Mouse (Mus musculus) kidney, embryonic 14.5 days (tissue): ENCODE data around the gene Map7. TPM values are rescaled to one million over a fixed set of nuclear protein-coding genes. Genes with fewer than 3 reads are reported as not detected.

Source experiments
- ATAC-seq: fragments of 200-750 bp; cut with Nextera tagmentation; 2 replicates; pipeline ENCODE4 v1.8.0; 2017; ENCODE audit warnings: moderate number of reproducible peaks, mild to moderate bottlenecking, moderate TSS enrichment, moderate library complexity; ENCODE audit not compliant: low FRiP score, low TSS enrichment
- H3K27ac ChIP-seq: fragments of 300-500 bp; sonication (generic); 2 replicates; pipeline ENCODE4 v1.5.1; 2014; ENCODE audit warnings: low read depth, mild to moderate bottlenecking, low read length, moderate library complexity, mixed read lengths
- H3K27me3 ChIP-seq: fragments of 300-500 bp; sonication (generic); 2 replicates; pipeline ENCODE4 v1.6.1; 2014; ENCODE audit warnings: mild to moderate bottlenecking, low read length; ENCODE audit not compliant: control insufficient read depth, insufficient read depth
- H3K36me3 ChIP-seq: fragments of 300-500 bp; sonication (generic); 2 replicates; pipeline ENCODE4 v1.6.1; 2014; ENCODE audit warnings: low read length, mixed read lengths; ENCODE audit not compliant: control insufficient read depth, insufficient read depth
- H3K4me1 ChIP-seq: fragments of 300-500 bp; sonication (generic); 2 replicates; pipeline ENCODE4 v1.6.1; 2014; ENCODE audit warnings: low read length, mixed read lengths; ENCODE audit not compliant: control insufficient read depth, insufficient read depth
- H3K4me2 ChIP-seq: fragments of 300-500 bp; sonication (generic); replicated peaks from 2 replicates; pipeline ENCODE4 v1.6.1; 2014; ENCODE audit warnings: low read depth, mild to moderate bottlenecking, low read length
- H3K4me3 ChIP-seq: fragments of 300-500 bp; sonication (generic); 2 replicates; pipeline ENCODE4 v1.5.1; 2014; ENCODE audit warnings: mild to moderate bottlenecking, low read length
- H3K9ac ChIP-seq: fragments of 300-500 bp; sonication (generic); 2 replicates; pipeline ENCODE4 v1.6.1; 2014; ENCODE audit warnings: low read depth, mild to moderate bottlenecking, low read length, moderate library complexity
- H3K9me3 ChIP-seq: fragments of 300-500 bp; sonication (generic); 2 replicates; pipeline ENCODE4 v1.6.1; 2016; ENCODE audit warnings: low read length; ENCODE audit not compliant: control insufficient read depth
- WGBS: fragments of 180-500 bp; shearing (Covaris S2); extraction: QIAGEN DNeasy Blood & Tissue Kit; methylation state at CpG from one replicate; pipeline ENCODE4 v1.1.7; 2014; 5-methylcytosine and 5-hydroxymethylcytosine counted together
- polyA plus RNA-seq: library from polyadenylated mRNA; unstranded; fragments of >200 nt; fragmentation: Nextera tagmentation; extraction: Ambion mirVana; gene quantifications from 2 replicates; pipeline ENCODE4 v1.2.1, GENCODE M21; 2014

Map7 gene
- polyA plus RNA-seq, 1 experiment from 2014 or later = 19.6 TPM

DNA sequence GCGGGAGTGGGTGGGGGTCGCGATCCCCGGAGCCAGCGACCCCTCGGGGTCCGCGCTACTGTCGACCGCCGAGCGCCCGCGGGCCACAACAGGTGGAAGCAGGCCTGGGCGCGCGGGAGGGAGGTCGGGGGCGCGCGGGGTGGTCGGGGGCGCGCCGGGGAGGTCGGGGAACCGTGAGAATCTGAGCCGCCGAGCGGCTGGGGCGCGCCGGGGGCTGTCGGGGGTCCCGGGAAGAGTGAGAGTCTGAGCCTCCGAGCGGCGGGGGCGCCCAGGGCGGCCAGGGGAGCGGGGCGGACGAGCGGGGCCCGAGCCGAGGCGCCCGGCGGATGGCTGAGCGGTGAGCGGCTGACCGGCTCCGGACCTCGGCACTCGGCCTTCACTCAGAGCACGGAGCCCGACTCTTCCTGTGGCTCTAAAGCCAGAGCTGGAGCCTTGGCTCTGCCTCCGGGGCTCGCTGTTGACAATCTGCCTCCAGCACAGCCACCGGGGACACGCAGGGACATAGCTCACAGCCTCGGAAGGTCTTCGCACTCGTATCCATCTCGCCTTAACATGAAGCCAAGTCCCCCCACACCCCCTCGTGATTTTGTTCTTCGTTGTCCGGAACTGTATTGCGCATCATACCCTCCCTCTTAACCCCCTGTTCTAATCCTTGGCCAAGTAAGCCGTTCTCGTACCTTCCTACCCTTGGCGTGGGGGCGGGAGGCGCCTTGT, 1.0 kb downstream of the Map7 start:
- Histone ChIP-seq H3K4me1 (0 out of 2 replicates have a peak, but pooled peaks cover 3% of the 10 kb centered on the region), H3K36me3 (no peaks in the 10 kb centered on the region), H3K9me3 (no peaks in the 10 kb centered on the region), H3K27me3 (peaks cover 25% of the 10 kb centered on the region), H3K9ac (peak overlapping the region; percentile 81), H3K4me2 (peak overlapping the region; percentile 96), H3K4me3 (peak overlapping the region; percentile 82), H3K27ac (peak overlapping the region; percentile 51; the same call in 1 of the 2 replicates)
- WGBS = 1% methylated on average over 64 of the region's 74 CpGs
- ATAC-seq = peak; percentile 77

DNA sequence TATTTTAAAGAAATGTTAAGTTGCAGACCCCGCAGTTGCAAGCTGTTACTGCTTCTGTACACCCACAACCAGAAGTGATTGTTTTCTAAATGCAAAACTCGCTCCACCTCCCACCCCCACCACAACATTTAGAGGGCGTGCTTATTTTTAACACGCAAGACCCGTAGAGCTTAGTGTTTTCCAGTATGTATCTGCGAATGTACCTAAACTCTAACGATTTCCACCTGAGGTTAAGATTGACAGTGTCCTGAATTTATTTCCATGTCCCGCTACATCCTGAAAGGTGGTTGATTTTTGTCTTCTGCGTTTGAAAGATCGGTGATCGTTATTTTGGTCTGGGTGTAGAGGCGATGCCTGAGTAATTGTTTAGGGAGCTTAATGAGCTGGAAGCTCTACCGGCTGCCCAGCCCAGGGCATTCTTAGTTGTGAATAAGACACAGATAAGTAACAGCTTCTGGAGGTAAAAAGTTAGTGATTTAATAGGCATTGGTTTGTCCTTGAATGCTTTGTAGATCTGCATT, 1.6 kb downstream of the Map7 start:
- peak overlapping the region; percentile 82 for H3K4me3 ChIP-seq
- H3K27ac ChIP-seq = no peak overlapping the region
- WGBS = 3% methylated on average over 13 of the region's 13 CpGs
- H3K9me3 ChIP-seq = no peaks in the 10 kb centered on the region
- peak overlapping the region; percentile 81 for H3K9ac ChIP-seq
- 0 out of 2 replicates have a peak, but pooled peaks cover 3% of the 10 kb centered on the region for H3K4me1 ChIP-seq
- H3K36me3 ChIP-seq = no peaks in the 10 kb centered on the region
- peaks cover 25% of the 10 kb centered on the region for H3K27me3 ChIP-seq
- ATAC-seq = no peak
- H3K4me2 ChIP-seq = peak overlapping the region; percentile 96

- no peak overlapping the region for H3K4me2 ChIP-seq
- H3K4me1 ChIP-seq = 0 out of 2 replicates have a peak, but pooled peaks cover 3% of the 10 kb centered on the region
- H3K36me3 ChIP-seq = no peaks in the 10 kb centered on the region
- 83% methylated on average over 1 of the region's 1 CpGs for WGBS
- H3K9ac ChIP-seq = no peak overlapping the region
- H3K27me3 ChIP-seq = peaks cover 20% of the 10 kb centered on the region
- no peaks in the 10 kb centered on the region for H3K9me3 ChIP-seq
- H3K4me3 ChIP-seq = no peak overlapping the region
- no peak overlapping the region for H3K27ac ChIP-seq
- no peak for ATAC-seq
Observed at GRCm38 (mm10) chr10:20152131-20152530, 3.9 kb downstream of the Map7 start.

DNA sequence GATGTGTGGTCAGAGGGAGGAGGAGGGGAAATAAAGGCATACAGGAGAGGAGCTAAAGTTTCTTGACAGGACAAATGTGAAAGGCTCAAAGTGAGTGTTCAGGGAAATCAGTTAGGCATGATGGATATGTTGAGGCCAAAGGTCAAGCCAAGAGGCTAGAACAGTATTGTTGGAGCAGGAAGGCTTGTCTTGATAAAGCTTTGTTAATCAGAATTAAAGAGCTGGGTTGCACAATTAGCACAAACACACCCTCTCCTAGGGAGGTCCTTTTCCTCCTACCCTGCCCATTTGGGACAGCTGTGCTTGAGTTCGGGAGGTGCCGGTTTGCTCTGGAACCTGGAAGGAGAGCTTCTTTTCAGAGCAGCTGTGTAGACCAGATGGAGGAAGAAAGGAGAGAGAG, 5.2 kb downstream of the Map7 start:
- Histone ChIP-seq H3K9ac (no peak overlapping the region), H3K4me3 (no peak overlapping the region), H3K4me2 (no peak overlapping the region), H3K36me3 (no peaks in the 10 kb centered on the region), H3K4me1 (0 out of 2 replicates have a peak, but pooled peaks cover 3% of the 10 kb centered on the region), H3K27ac (no peak overlapping the region), H3K9me3 (no peaks in the 10 kb centered on the region), H3K27me3 (peaks cover 10% of the 10 kb centered on the region)
- no peak for ATAC-seq
- 81% methylated on average over 2 of the region's 2 CpGs for WGBS

- no peaks in the 10 kb centered on the region for H3K36me3 ChIP-seq
- no peak overlapping the region for H3K4me2 ChIP-seq
- no peak for ATAC-seq
- H3K4me3 ChIP-seq = no peak overlapping the region
- H3K27ac ChIP-seq = no peak overlapping the region
- H3K9ac ChIP-seq = no peak overlapping the region
- H3K27me3 ChIP-seq = 0 out of 2 replicates have a peak, but pooled peaks cover 4% of the 10 kb centered on the region
- no peaks in the 10 kb centered on the region for H3K9me3 ChIP-seq
- no peaks in the 10 kb centered on the region for H3K4me1 ChIP-seq
- 84% methylated on average over 7 of the region's 7 CpGs for WGBS
Observed at GRCm38 (mm10) chr10:20155401-20155800, 7.1 kb downstream of the Map7 start.

GRCm38 (mm10) chr10:20157021-20157726, 8.9 kb downstream of the Map7 start:
- Histone ChIP-seq H3K27me3 (no peaks in the 10 kb centered on the region), H3K9me3 (no peaks in the 10 kb centered on the region), H3K36me3 (no peaks in the 10 kb centered on the region), H3K4me2 (no peak overlapping the region), H3K4me3 (no peak overlapping the region), H3K9ac (no peak overlapping the region), H3K27ac (no peak overlapping the region), H3K4me1 (0 out of 2 replicates have a peak, but pooled peaks cover 3% of the 10 kb centered on the region)
- no peak for ATAC-seq
- WGBS = 89% methylated on average over 8 of the region's 8 CpGs

GRCm38 (mm10) chr10:20158756-20159155, 10.5 kb downstream of the Map7 start:
- Histone ChIP-seq H3K4me1 (0 out of 2 replicates have a peak, but pooled peaks cover 3% of the 10 kb centered on the region), H3K27ac (no peak overlapping the region), H3K4me3 (no peak overlapping the region), H3K9ac (no peak overlapping the region), H3K36me3 (no peaks in the 10 kb centered on the region), H3K4me2 (no peak overlapping the region), H3K27me3 (no peaks in the 10 kb centered on the region), H3K9me3 (no peaks in the 10 kb centered on the region)
- no peak for ATAC-seq
- WGBS = 63% methylated on average over 4 of the region's 4 CpGs

DNA sequence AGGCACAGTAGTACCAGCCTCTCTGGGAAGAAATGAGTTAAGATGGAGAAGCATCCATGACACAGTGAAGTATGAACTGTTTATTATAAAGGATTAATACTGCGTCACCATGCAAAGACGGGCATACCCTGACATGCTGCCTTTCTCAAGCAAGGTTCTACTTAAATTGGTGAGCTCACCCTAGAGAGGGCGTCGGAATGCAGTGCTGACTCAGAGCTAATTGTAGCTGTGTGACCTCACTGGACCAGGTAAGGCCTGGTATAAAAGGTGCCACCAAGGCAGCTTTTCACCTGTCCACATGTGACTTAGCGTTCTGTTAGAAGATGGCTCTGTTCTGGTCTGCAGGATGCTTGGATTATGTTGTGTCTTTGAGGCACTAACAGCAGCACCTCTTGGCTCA, 11.0 kb downstream of the Map7 start:
- WGBS = 91% methylated on average over 5 of the region's 5 CpGs
- Histone ChIP-seq H3K27ac (no peak overlapping the region), H3K27me3 (no peaks in the 10 kb centered on the region), H3K9ac (no peak overlapping the region), H3K4me3 (no peak overlapping the region), H3K4me2 (no peak overlapping the region), H3K36me3 (no peaks in the 10 kb centered on the region), H3K4me1 (0 out of 2 replicates have a peak, but pooled peaks cover 3% of the 10 kb centered on the region), H3K9me3 (no peaks in the 10 kb centered on the region)
- ATAC-seq = no peak

DNA sequence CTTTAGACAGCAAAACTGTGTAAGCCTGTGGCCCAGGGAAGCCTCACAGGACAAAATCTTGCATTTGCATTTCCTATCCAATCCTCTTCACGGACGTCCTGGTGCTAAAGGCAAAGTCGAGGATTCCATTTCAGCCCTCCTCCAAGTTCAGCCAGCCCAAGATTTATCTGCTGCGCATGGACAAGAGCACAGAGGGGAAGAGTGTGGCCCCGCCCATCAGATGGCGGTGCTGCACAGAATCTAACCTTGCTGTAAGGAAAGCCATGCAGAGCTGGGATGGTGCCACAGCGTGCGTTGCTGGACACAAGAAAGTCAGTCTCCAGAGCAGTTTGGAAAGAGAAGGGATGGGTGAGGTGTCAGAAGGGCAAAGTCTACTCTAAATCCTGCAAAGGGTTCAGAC, 12.6 kb downstream of the Map7 start:
- Histone ChIP-seq H3K4me3 (no peak overlapping the region), H3K9ac (no peak overlapping the region), H3K27me3 (no peaks in the 10 kb centered on the region), H3K36me3 (no peaks in the 10 kb centered on the region), H3K27ac (no peak overlapping the region), H3K4me2 (no peak overlapping the region), H3K9me3 (no peaks in the 10 kb centered on the region), H3K4me1 (0 out of 2 replicates have a peak, but pooled peaks cover 3% of the 10 kb centered on the region)
- 45% methylated on average over 8 of the region's 8 CpGs for WGBS
- ATAC-seq = peak; percentile 62; the same call in 1 of the 2 replicates
